Mouse (Mus musculus): ENCODE results near the gene Ssna1.

Ssna1 gene

GRCm38 (mm10) chr2:25263623-25264285 is 8.5 kb downstream of the Ssna1 start:
- in situ Hi-C loops (cut with MboI; ENCODE audit: unreplicated experiment in 2 of 2), result loop anchor here in 1 of 2 experiments (25.0 kb wide), 1 partner anchor 1649 kb away; the partner anchor contains the start of genes Med22, Rpl7a, Surf1 and Surf2

GRCm38 (mm10) chr2:25262795-25263622 is 9.2 kb downstream of the Ssna1 start:
- in situ Hi-C loops (cut with MboI; ENCODE audit: unreplicated experiment in 2 of 2), result loop anchor here in 1 of 2 experiments (25.0 kb wide), 1 partner anchor 1649 kb away; the partner anchor contains the start of genes Med22, Rpl7a, Surf1 and Surf2

GRCm38 (mm10) chr2:25262291-25262767 is 9.9 kb downstream of the Ssna1 start, which contains the start of gene Tprn:
Gene Tprn, plus strand, starts transcription at chr2:25262618.
- in situ Hi-C loops (cut with MboI; ENCODE audit: unreplicated experiment in 2 of 2), result loop anchor here in 1 of 2 experiments (25.0 kb wide), 1 partner anchor 1650 kb away; the partner anchor contains the start of genes Med22, Rpl7a, Surf1 and Surf2

GRCm38 (mm10) chr2:25261870-25262269 is 10.4 kb downstream of the Ssna1 start:
- in situ Hi-C loops (cut with MboI; ENCODE audit: unreplicated experiment in 2 of 2), result loop anchor here in 1 of 2 experiments (25.0 kb wide), 1 partner anchor 1650 kb away; the partner anchor contains the start of genes Med22, Rpl7a, Surf1 and Surf2

- in situ Hi-C loops (cut with MboI; ENCODE audit: unreplicated experiment in 2 of 2), result loop anchor here (5.0 to 25.0 kb wide), 4 partner anchors 64 to 1653 kb away; partner anchors contain the start of genes Med22 (in 1 of the 2), Noxa1 (in 1 of the 2), Rpl7a (in 1 of the 2) and Surf1 (in 1 of the 2)
These were observed 13.4 kb downstream of the Ssna1 start for GRCm38 (mm10) chr2:25258887-25259286.

GRCm38 (mm10) chr2:25257250-25257649 is 15.0 kb downstream of the Ssna1 start:
- in situ Hi-C loops (cut with MboI; ENCODE audit: unreplicated experiment in 2 of 2), result loop anchor here (5.0 to 25.0 kb wide), 4 partner anchors 62 to 1655 kb away; partner anchors contain the start of genes Med22 (in 1 of the 2), Noxa1 (in 1 of the 2), Rpl7a (in 1 of the 2) and Surf1 (in 1 of the 2)

GRCm38 (mm10) chr2:25256443-25257109 is 15.7 kb downstream of the Ssna1 start:
- in situ Hi-C loops (cut with MboI; ENCODE audit: unreplicated experiment in 2 of 2), result loop anchor here (5.0 to 25.0 kb wide), 4 partner anchors 62 to 1656 kb away; partner anchors contain the start of genes Med22 (in 1 of the 2), Noxa1 (in 1 of the 2), Rpl7a (in 1 of the 2) and Surf1 (in 1 of the 2)

GRCm38 (mm10) chr2:25255284-25255779 is 16.9 kb downstream of the Ssna1 start, which contains the start of gene Tmem203:
Gene Tmem203, plus strand, starts transcription at chr2:25255439.
- in situ Hi-C loops (cut with MboI; ENCODE audit: unreplicated experiment in 2 of 2), result loop anchor here (5.0 to 25.0 kb wide), 4 partner anchors 61 to 1657 kb away; partner anchors contain the start of genes Med22 (in 1 of the 2), Noxa1 (in 1 of the 2), Rpl7a (in 1 of the 2) and Surf1 (in 1 of the 2)

GRCm38 (mm10) chr2:25252331-25252730 is 19.9 kb downstream of the Ssna1 start:
- in situ Hi-C loops (cut with MboI; ENCODE audit: unreplicated experiment in 2 of 2), result loop anchor here (5.0 to 25.0 kb wide), 4 partner anchors 58 to 1660 kb away; partner anchors contain the start of genes Med22 (in 1 of the 2), Noxa1 (in 1 of the 2), Rpl7a (in 1 of the 2) and Surf1 (in 1 of the 2)

GRCm38 (mm10) chr2:25246183-25247072 is 25.8 kb downstream of the Ssna1 start, which contains the start of gene AL732309.1:
Gene AL732309.1, minus strand, starts transcription at chr2:25246863.
- in situ Hi-C loops (cut with MboI; ENCODE audit: unreplicated experiment in 2 of 2), result no loop called here

- in situ Hi-C loops (cut with MboI; ENCODE audit: unreplicated experiment in 2 of 2), result no loop called here
These were observed 28.1 kb downstream of the Ssna1 start for GRCm38 (mm10) chr2:25244144-25244543.

- in situ Hi-C loops (cut with MboI; ENCODE audit: unreplicated experiment in 2 of 2), result no loop called here
These were observed 28.9 kb downstream of the Ssna1 start for GRCm38 (mm10) chr2:25243342-25243741.

GRCm38 (mm10) chr2:25242101-25242506 is 30.1 kb downstream of the Ssna1 start, which contains the start of the genes Rnf208 and Cysrt1:
Gene Rnf208, plus strand, starts transcription at chr2:25242255.
Gene Cysrt1, minus strand, starts transcription at chr2:25242452.
- in situ Hi-C loops (cut with MboI; ENCODE audit: unreplicated experiment in 2 of 2), result no loop called here

- in situ Hi-C loops (cut with MboI; ENCODE audit: unreplicated experiment in 2 of 2), result no loop called here
These were observed 30.8 kb downstream of the Ssna1 start for GRCm38 (mm10) chr2:25241438-25241775.

- in situ Hi-C loops (cut with MboI; ENCODE audit: unreplicated experiment in 2 of 2), result no loop called here
These were observed 31.4 kb downstream of the Ssna1 start for GRCm38 (mm10) chr2:25240723-25241437.

GRCm38 (mm10) chr2:25240310-25240709 is 31.9 kb downstream of the Ssna1 start:
- in situ Hi-C loops (cut with MboI; ENCODE audit: unreplicated experiment in 2 of 2), result no loop called here

- in situ Hi-C loops (cut with MboI; ENCODE audit: unreplicated experiment in 2 of 2), result no loop called here
These were observed 32.5 kb downstream of the Ssna1 start for GRCm38 (mm10) chr2:25239766-25240165.

GRCm38 (mm10) chr2:25238106-25238505 is 34.1 kb downstream of the Ssna1 start:
- in situ Hi-C loops (cut with MboI; ENCODE audit: unreplicated experiment in 2 of 2), result no loop called here

All from v-Abl transformed pro-B cells (cell line).